Mouse (Mus musculus) frontal cortex, postnatal 10 days (tissue): Measurements from ENCODE around the gene Cacna1e.
A peak's percentile ranks its signal among the peaks of the same experiment; 100 is the strongest.

Experiments
- DNase-seq, 2 experiments: peaks; one replicate each; pipeline ENCODE4 v3.0.0; 2022; ENCODE audit warnings: low spot score in 2 of 2, mixed read lengths in 1 of 2

The Cacna1e gene

GRCm38 (mm10) chr1:154884275-154885206, at the start of gene Cacna1e:
Gene Cacna1e, minus strand, starts transcription at chr1:154884501.
- peak in 1 of 2 experiments; percentile 33 for DNase-seq

GRCm38 (mm10) chr1:154918406-154918805, 34.1 kb upstream of the Cacna1e start:
- no peak for DNase-seq

GRCm38 (mm10) chr1:154917438-154917837, 33.1 kb upstream of the Cacna1e start:
- DNase-seq, result no peak

- DNase-seq, result no peak
Observed at GRCm38 (mm10) chr1:154909554-154909953, 25.3 kb upstream of the Cacna1e start.

- no peak for DNase-seq
Observed at GRCm38 (mm10) chr1:154897390-154897789, 13.1 kb upstream of the Cacna1e start.

GRCm38 (mm10) chr1:154890244-154890643, 5.9 kb upstream of the Cacna1e start:
- no peak for DNase-seq

GRCm38 (mm10) chr1:154888495-154888894, 4.2 kb upstream of the Cacna1e start:
- no peak for DNase-seq

GRCm38 (mm10) chr1:154888018-154888417, 3.7 kb upstream of the Cacna1e start:
- DNase-seq, result no peak

GRCm38 (mm10) chr1:154887546-154887945, 3.2 kb upstream of the Cacna1e start:
- no peak for DNase-seq

- DNase-seq, result no peak
Observed at GRCm38 (mm10) chr1:154886611-154887010, 2.3 kb upstream of the Cacna1e start.

- no peak for DNase-seq
Observed at GRCm38 (mm10) chr1:154885207-154885548, 877 bp upstream of the Cacna1e start.

GRCm38 (mm10) chr1:154883596-154884191, 607 bp downstream of the Cacna1e start:
- no peak for DNase-seq

GRCm38 (mm10) chr1:154865981-154866380, 18.3 kb downstream of the Cacna1e start:
- peak in 1 of 2 experiments; percentile 19 for DNase-seq

GRCm38 (mm10) chr1:154861416-154861815, 22.9 kb downstream of the Cacna1e start:
- DNase-seq, result no peak

- DNase-seq, result no peak
Observed at GRCm38 (mm10) chr1:154854564-154854963, 29.7 kb downstream of the Cacna1e start.

GRCm38 (mm10) chr1:154850515-154851287, 33.6 kb downstream of the Cacna1e start:
- DNase-seq, result no peak

GRCm38 (mm10) chr1:154848683-154849579, 35.4 kb downstream of the Cacna1e start:
- no peak for DNase-seq

- DNase-seq, result no peak
Observed at GRCm38 (mm10) chr1:154846900-154847299, 37.4 kb downstream of the Cacna1e start.

GRCm38 (mm10) chr1:154843427-154843826, 40.9 kb downstream of the Cacna1e start:
- no peak for DNase-seq

GRCm38 (mm10) chr1:154842336-154842735, 42.0 kb downstream of the Cacna1e start:
- no peak for DNase-seq

GRCm38 (mm10) chr1:154841057-154841630, 43.2 kb downstream of the Cacna1e start:
- no peak for DNase-seq
